Mouse (Mus musculus): Measurements from ENCODE around the gene Lonrf3.

Lonrf3 gene

DNA sequence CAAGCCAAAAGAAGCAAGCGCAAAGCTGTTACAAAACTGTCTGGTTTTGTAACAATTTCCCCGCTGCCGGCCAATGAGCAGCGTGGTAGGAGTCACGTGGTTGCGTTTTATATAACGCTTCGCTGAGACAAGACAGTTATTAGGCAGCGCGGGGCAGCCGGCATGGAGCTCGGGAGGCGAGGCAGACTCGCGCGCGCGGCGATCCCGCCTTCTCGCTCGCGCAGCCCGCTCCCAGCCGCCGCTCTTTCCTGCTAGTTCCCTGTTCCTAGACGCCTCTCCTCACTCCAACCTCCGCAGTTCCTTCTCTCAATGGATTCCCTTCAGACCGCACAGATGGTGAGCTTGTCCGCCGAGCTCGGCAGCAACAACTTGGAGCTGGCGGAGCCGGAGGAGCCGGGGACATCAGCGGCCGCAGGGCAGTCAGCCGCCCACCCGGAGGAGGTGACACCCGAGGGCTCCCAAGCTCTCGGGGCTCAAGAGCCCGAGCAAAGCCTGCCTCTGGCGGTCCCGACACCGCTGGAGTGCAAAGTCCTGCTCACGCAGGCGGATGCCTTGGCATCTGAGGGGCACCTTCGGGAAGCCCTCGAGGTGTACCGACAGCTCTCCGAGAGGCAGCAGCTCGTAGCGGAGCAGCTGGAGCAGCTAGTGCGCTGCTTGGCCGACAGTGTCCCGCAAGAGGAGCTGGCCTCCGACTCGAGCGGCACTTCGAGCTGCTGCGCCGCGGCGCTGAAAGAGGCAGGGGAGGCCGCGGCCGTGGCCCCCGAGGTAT is at the start of gene Lonrf3:
Gene Lonrf3, plus strand, starts transcription at position 83 of the 769 bp plus-strand sequence.
- peak; percentile 52 to 76 for DNase-seq (ENCODE audit: low spot score in 2 of 2)

DNA sequence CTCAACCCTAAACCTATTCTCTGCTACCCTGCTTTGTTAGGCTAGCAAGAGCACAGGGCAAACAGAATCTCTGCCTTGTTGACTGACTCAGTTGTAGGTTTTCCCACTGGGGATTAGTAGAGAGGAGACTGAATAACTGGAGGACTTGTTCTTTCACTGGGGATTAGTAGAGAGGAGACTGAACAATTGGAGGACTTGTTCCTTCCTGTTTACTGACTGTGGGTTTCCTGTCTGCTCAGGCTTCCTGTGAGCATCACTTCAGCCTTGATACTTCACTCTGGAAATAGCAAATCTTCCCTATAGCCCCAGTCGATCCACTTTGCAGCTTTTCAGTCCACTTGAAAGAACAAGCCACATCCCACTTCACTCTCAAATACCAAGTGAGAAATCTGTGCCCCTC is 49.4 kb upstream of the Lonrf3 start:
- DNase-seq (ENCODE audit: low spot score in 2 of 2), result no peak

- DNase-seq (ENCODE audit: low spot score in 2 of 2), result peak in 1 of 2 experiments; percentile 63
Measured at GRCm38 (mm10) chrX:36311420-36311819, 16.7 kb upstream of the Lonrf3 start.

- DNase-seq (ENCODE audit: low spot score in 2 of 2), result peak in 1 of 2 experiments; percentile 26
Measured at GRCm38 (mm10) chrX:36327491-36328255, 480 bp upstream of the Lonrf3 start.

DNA sequence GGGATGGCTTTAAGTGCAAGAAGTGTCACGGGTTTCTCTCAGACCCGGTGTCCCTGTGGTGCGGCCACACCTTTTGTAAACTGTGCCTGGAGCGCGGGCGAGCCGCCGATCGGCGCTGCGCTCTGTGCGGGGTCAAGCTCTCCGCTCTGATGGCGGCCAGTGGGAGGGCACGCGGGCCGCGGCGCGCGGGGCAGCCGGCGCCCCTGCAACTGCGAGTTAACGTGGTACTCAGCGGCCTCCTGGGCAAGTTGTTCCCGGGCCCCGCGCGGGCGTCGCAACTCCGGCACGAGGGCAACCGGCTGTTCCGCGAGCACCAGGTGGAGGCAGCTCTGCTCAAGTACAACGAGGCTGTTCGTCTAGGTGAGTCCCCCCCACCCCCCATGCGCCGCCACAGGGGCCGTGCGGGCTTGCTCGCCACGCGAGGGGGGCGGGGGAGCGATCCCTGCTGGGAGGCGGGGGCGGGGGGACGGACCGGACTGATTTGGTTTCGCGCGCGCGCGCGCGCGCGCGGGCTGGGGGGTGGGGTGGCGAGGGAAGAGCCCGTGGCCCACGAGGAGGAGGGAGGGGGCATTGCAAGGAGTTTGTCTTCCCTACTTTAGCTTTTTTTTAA is 992 bp downstream of the Lonrf3 start:
- no peak for DNase-seq (ENCODE audit: low spot score in 2 of 2)

- peak in 1 of 2 experiments; percentile 14 for DNase-seq (ENCODE audit: low spot score in 2 of 2)
Measured at GRCm38 (mm10) chrX:36329849-36330411, 1.8 kb downstream of the Lonrf3 start.

DNA sequence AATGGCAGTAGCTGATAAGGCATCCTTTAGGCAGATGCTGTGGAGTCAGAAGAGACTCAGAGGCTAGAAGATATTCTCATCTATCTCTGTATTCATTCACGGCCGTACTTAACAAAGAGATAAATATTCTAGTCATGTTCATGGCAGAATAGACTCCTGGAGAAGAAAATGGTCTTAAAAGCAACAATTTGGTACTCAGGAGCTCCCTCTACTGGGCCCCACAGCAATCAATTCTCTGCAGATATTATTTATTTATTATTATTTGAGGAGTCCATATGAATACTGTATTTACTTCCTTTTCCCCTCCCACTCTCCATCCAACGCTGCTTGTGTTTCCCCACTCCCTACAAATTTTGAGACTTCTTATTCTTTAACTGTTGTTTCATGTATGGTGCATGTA is 24.3 kb downstream of the Lonrf3 start:
- DNase-seq (ENCODE audit: low spot score in 2 of 2), result peak in 1 of 2 experiments; percentile 33

DNA sequence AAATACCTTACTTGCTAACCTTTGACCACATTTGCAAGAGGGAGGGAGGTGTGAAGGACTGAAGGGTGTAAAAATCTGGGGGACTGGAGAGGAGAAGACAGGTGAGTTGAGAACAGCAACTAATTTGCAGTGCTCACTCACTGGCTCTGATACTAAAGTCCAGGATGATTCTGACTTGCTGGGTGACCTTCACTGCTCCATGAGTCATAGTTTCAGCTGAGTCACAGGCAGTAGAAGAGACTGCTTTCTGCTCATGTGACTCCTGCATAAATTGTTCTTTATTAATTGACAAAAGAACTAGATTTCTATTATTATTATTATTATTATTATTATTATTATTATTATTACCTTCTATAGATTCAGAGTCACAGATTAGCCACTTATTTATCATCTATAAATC is 57.2 kb downstream of the Lonrf3 start:
- DNase-seq (ENCODE audit: low spot score in 2 of 2), result no peak

DNA sequence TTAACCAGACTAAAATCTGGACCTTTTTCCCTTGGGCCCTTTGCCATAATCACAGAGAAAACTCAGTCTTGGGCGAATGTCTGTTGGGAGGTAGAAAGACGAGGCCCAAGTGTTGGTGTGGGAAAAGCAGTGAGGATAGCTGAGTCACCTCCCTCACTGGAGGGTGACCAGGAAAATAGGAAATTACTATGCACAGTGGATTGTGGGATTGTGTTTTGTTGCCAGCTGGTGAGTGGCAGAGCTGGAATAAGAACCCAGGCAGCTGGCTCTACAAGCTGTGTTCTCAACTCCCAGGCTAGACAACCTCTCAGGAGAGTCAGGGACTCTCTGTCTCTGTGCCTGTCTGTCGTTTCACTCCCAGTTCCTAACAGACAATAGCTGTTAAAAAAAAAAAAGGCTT is 61.8 kb downstream of the Lonrf3 start:
- DNase-seq (ENCODE audit: low spot score in 2 of 2), result peak; percentile 32 to 71

DNA sequence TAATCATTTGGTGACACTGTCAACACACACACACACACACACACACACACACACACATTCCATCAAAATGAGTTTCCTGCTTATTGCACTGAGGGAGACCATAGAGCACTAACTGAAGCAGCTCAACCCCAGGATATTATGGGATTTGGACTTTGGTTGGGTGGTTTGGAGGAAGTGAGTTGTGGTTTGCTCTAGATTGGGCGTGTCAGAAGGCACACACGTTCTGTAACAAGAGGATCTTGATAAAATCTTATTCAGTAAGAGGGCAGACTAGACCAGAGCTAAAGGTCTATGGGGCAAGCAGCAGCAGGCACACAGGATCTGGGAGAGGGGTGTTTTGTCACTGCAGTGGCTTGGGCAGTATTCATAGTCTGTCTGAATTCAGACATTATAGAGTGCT is 62.4 kb downstream of the Lonrf3 start:
- DNase-seq (ENCODE audit: low spot score in 2 of 2), result no peak

DNA sequence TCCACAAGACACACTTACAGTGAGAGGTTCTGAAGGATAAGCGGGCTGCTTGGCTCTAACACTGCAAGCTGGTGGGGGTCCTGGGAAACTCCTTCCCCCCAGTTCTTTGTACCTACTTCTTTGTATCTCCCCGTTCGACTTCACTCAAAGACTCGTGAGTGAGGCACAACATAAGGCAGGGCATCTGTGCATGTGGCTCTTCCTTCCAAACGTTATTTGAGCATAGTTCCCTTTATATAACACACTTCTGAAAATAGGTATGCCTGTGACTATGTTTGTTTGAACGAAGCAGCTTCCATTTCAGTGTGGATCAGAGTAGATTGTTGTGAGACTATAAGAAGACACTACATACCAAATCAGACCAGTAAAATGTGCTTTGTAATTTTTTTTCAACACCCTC is 64.5 kb downstream of the Lonrf3 start:
- peak in 1 of 2 experiments; percentile 31 for DNase-seq (ENCODE audit: low spot score in 2 of 2)

DNA sequence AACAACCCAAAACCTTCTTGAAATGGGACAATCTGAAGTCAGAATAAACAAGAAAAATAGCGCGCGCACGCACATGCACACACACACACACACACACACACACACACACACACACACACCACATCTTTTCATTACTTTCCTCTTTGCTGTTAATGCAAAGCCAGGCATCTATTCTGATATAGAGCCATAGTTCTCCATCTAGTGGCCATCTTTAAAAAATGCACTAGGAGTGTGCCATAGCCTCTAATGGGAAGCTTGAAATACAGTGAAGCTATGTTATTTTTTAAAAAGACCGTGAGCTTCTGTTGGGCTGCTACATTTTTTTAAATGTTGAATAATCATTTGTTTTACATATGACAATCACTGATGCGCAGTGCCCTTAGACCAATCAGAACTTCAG is 65.1 kb downstream of the Lonrf3 start:
- no peak for DNase-seq (ENCODE audit: low spot score in 2 of 2)

GRCm38 (mm10) chrX:36400980-36401379 is 72.8 kb downstream of the Lonrf3 start, which contains the start of gene Gm6268:
Gene Gm6268, plus strand, starts transcription at chrX:36401280.
- no peak for DNase-seq (ENCODE audit: low spot score in 2 of 2)

DNA sequence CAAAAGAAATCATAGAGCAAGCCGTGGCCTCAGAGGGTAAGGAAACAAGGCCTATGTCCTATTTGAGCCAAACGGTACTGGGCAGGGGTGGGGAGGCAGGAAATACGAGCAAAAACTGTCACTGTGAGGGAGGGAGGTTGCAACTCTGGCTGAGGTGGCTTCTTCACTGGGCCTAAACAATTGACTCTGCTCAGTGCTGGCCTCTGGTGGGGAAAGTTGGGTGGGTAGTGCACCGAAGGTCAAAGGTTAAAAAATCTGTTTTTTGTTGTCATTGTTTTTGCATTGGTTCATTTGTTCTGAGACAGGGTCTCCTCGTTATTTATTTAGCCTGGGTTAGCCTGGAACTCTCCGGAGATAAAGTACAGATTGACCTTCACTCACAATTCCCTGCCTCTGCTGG is 74.2 kb downstream of the Lonrf3 start:
- DNase-seq (ENCODE audit: low spot score in 2 of 2), result no peak

All from left cerebral cortex, adult 9 months (tissue).